Mouse (Mus musculus) fat pad, adult 2 months (tissue): ENCODE data around the gene Adamts13.

ENCODE experiments used
- DNase-seq: peaks from one replicate; pipeline ENCODE4 v3.0.0-alpha.2; 2011; ENCODE audit warnings: low read depth, low spot score; ENCODE audit errors: extremely low read depth

The Adamts13 gene

DNA sequence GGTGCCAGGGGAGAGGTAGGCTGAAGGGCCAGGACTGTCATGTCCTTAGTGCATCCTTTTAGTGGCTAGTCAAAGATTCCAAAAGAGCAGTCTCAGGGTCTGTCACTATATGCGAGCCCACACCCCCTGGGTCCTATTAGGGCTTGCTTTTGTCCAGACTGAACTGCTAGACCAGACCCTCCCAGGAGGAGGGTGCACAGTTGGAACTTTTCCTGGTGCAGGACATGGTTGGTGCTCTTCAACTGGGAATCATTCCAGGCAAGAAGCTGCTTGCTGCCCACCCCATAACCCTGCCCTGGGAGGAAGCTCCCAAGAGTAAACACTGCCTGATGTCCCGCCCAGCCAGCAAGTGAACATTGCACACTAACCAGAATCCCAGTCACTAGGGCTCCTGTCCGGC lies at the start of gene Adamts13:
Gene Adamts13, plus strand, starts transcription at position 301 of the 400 bp plus-strand sequence.
- no peak for DNase-seq

DNA sequence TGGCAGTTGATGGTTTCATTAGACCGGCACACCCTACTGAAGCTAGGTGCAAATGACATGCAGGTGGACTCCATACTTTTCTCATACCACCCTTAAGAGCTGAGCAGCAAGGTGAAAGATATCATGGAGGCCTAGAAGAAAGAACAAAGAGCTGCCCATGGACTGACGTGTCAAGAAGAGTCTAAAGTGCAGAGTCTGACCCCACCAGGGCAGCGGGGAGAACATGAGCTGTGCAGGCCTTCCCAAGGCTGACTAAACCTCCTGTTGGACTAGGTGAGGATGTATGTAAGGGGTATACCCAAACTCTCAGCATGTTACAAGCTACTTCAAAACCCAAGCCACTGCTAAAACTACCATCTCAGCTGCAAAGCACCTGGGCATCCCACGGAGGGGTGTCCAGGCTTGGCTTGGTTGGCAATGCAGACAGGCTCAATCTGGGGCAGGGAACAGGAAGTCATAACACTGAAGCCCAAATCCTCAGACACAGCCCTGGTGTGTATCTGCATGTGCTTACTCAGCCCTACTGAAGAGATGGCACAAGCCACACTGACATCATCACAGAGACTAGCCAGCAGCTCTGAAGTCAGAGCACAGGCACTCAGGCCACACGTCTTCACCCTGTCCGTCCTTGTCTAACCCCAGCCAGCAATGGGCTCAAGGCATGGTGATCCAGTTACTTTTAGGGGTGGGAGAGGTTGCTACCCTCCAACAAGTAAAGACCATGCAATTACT lies 45.3 kb upstream of the Adamts13 start:
- no peak for DNase-seq

DNA sequence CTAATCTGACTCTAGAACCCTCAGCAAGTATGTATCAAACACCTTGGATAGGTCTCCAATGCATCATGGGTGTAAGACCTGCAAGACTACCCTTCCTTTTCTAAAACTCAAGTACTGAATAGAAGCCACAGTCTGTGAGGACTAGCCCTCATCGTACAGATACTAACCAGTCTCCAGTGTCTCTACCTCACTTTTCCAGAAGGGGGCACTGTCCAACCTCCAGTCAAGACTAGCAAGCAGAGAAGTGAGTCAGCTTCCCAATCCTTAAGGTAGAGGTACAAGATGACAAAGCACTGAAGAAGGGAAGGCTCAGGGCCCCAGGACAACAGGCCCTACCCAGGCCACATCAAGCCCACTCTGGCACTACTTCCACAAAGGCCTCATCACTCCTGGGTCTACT lies 42.8 kb upstream of the Adamts13 start:
- DNase-seq, result no peak

DNA sequence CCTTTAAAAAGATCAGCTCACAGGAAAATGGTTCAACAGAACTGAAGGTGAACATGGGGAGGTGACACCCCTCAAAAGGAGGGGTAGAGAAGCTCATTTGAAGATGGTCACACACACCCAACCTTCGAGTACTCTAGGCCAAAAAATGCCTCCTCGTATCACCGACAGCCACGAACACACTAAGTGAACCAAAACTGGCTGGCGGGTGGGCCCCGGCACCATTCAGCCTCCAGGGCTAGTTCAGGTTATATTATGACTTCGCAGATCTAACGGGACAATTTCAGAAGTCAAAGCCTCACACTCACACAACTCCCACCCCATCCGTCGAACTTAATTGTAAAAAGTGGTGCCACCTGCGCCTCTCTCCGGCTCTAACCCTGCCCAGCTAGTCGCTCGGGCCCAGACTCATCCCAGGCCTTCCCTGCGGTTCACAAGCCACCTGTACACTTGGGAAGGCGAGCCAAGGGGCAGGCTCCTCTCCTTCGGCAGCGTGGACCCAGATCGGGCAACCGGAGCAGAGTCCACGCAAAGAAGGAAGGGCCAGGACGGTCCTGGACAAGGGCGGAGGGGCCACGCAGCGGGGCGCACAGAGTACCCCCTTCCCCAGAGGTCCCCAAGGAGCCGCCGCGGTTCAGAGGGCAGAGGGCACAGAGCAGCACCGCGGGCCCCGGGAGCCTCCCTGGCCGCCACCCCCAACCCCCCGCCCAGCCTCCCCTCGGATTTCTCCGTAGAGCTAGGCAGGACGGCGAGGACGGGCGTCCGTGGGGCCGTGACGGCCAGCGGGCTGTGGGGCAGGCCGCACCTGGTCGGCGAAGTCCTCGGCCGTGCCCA lies 40.5 kb upstream of the Adamts13 start:
- no peak for DNase-seq

DNA sequence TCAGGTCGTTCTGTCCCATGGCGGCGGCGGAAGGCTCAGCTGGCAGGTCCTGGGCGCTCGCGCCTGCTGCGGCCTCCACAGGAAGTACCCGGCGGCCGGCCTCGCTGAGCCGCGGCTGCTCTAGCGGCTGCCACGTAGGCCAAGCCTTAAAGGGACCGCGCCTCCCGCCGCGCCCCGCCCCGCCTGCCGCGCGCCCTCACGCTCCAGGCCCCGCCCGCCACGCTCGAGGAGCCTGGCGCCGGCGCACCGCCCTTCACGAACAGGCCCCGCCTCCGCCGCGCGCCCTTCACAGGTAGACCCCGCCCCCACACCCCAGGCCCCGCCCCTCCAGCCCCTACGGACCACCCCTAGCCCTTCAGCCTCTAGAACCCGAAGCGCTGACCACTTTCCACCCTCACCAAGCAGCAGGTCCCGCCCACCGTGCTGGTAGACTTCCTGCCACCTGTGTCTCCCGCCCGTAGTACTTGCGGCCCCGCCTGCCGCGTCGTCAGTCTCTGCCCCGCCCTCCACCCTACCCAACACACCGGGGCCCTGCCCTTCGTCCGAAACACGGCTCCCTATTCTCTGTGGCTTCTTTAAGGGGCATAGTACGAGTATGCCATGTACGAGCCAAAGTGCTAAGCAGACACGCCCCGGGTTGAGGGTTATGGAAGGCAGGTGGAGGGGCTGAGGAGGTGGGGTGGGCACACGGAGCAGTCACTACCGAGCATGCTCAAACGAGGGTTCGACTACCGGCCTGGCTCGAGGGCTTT lies 39.7 kb upstream of the Adamts13 start, which contains the start of the genes Surf4 and Stkld1:
Gene Surf4, minus strand, starts transcription at position 625 of the 752 bp plus-strand sequence.
Gene Stkld1, plus strand, starts transcription at position 744 of the 752 bp plus-strand sequence.
- no peak for DNase-seq

DNA sequence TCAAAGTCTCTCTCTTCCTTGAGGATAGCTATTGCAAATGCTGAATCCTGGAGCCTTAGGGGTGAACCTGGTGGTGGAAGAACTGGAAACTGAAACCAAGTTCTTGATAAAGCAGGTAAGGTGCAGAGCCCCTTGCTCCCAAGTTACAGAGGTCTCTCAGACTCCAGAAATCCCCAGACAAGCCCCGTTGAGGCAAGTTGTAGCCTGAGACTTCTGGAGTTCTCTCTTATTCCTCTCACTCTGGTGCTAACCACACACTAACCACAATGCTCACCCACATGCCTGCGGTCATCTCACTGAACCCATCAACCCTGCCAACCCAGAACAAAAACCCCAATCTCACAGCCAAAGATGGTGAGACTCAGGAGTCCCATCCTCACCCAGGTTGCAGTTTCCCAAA lies 37.9 kb upstream of the Adamts13 start:
- DNase-seq, result no peak

DNA sequence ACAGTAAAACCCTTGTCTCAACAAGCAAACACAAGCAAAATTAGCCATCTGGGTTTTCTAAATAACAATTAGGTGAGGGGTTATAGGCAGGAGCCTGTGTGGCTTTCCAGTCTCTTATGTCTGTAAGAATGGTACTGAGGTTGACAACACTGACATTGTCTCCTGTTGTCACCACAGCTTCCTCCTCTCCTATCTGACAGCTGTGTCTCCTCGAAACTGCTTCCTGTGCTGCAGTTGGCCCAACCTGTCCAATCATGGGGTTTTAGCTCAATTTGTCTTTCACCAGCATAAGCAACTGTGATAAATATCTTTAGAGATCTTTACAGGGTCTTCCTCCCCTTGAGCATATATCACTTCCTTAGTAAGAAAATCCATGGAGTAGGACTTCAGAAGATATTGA lies 36.8 kb upstream of the Adamts13 start:
- no peak for DNase-seq

DNA sequence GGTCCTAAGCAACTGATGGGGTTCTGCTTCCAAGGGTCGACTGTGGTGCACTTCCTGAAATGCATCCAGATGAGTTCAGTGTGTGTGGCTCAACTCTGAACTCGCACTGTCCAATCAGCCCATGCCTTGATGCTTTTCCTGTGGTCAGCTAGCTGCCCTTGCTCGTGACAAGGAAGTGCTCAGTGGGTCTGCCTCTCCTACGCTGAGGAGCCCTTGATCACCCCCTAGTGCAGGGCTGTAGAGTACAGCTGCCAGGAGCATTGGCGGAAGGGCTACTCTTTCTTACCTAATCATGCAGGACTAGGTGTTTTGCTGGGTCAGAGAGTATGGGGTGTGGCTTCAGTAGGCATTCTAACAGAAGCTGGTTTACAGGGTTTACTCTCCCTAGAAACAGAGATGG lies 31.7 kb upstream of the Adamts13 start:
- DNase-seq, result no peak

DNA sequence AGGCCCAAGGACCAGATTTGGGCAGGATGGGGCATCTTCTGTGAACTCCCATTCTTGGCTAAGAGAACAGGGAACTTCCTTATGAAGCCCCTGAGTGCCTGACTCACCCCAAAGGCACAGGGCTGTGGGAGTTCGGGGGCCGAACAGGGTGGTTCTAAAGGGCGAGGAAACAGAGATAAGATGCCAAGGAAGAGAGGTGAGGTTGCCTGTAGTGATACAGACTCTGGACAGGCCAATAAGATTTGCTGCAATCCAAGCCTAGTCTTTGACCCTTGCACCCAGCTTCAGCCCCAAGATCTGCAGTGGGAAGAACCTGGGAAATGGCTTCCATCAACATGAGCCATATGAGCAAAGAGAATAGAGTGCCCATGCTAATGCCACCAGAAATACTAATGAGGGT lies 30.0 kb upstream of the Adamts13 start:
- DNase-seq, result no peak

DNA sequence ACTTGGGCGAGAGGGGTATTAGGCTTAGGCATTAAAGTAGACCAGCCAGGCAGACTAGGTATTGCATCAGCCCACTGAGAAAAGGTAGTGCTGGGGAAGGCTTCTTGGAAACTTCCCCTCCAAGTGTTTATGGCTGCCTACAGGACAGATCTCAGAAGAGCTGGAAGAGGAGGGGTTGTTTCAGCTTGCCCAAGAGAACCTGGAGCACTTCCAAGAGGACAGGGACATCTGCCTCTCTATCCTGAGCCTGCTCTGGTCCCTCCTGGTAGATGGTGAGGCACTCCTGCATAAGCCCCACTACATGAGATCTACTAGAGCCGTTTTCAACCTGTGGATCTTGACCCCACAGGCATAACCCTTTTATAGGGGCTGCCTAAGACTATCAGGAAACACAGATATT lies 22.8 kb upstream of the Adamts13 start:
- DNase-seq, result no peak

DNA sequence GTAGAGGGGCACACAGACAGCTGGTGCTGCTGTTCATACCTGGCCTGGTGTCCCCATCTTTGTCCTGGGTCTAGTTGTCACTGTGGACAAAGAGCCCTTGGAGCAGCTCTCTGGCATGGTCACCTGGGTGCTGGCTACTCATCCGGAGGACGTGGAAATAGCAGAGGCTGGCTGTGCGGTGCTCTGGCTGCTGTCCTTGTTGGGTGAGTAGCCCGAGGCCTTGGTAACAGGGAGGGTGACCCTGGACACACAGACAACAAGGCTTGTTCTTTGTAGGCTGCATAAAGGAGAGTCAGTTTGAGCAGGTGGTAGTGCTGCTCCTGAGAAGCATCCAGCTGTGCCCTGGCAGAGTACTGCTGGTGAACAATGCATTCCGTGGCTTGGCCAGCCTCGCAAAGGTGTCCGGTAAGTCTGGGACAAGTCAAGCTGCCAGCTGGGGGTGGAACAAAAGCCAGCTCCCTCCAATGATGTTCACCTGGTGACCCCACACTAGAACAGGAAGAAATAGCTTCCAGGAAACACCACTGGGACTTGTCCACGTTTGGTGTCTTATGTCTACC lies 21.8 kb upstream of the Adamts13 start:
- no peak for DNase-seq

DNA sequence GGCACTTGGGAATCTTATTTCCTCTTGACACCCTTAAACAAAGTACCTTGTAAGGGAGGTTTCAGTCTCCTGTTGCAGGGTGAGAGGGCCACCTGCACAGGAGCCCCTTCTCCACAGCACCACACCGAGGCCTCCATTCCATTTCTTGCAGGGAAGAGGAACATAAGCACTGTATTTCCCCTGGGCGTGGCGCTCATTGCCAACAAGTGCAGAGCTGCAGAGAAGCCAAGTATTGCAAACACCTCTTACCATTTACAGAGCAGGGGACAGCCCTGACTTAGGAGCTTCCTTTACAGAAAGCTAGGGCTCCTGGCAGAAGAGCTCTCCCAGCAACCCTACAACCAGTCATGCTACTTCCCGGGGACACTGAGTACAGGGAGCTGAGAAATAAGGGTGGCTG lies 21.0 kb upstream of the Adamts13 start:
- DNase-seq, result no peak

DNA sequence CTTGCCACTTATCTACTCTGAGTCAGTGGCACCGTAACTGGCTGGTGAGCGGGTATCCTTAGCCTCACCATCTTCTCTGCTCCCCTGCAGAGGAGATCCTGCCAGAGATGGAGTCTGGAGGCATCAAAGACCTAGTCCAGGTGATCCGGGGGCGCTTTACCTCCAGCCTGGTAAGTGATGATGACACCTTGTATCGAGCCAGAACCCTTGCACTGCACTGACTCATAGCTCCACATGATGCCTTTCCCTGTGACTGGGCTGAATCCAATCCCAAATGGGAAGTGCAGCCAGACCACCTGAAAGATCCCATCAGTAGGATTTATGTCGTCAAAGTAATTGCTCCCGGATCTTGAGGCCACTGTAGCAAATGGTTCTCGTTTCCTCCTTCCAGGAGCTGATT lies 20.4 kb upstream of the Adamts13 start:
- no peak for DNase-seq

DNA sequence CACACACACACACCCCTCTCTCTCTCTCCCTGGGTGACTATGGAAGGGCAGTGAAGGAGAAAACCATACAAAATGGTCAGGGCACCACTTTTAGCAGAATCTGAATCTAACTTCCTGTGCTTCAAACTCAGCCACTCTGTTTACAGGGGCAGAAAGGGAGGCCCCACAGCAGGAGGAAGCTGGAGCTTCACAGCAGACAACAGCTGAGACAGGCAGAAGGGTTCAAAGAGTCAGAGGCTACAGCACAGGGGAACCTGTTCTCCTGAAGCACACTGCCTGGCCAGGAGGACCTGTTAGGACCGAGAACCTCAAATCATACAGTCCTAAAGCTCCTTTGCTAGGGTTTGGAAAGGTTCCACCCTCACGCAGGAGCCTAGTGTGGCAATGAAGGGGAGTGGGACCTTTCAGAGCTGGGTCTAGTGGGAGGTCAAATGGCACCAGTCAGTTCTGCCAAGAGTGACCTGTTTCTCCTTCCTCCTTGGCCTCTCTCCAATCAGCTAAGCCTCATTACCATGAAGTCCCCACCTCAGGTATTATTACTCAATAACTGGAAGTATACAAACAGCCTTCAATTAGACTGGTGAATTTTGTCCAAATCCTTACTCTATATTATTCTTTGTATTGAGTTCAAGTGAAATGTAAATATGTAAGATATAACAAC lies 18.4 kb upstream of the Adamts13 start:
- DNase-seq, result no peak

DNA sequence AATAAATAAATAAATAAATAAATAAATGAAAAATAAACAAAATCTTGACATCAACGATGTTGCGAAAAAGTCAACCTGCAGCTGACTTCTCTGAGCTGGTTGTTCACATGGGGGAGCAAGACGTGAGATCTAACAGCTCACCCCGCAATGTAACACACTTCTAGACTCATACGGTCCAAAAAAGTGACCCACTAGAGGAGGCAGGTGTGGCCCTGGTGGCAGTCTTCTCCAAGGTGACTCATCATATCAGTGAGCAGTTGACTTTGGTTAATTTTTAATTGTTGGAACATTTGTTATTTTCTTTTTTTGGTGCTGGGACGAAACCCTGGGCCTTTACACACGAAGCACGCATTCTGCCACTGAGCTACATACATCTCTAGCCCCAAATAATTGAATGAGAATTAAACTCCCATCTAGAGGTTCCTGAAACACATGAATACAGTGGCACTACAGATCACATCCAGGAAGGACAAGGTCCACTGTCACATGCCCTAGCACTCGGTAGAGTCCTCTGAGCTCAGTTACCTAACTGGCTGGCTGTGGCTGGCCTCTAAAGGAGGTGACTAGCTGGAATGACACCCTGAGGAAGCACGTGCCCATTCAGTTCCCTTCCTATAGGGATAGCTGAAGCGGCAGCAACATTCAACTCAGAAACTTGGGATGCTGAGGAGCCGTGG lies 16.3 kb upstream of the Adamts13 start:
- DNase-seq, result no peak

DNA sequence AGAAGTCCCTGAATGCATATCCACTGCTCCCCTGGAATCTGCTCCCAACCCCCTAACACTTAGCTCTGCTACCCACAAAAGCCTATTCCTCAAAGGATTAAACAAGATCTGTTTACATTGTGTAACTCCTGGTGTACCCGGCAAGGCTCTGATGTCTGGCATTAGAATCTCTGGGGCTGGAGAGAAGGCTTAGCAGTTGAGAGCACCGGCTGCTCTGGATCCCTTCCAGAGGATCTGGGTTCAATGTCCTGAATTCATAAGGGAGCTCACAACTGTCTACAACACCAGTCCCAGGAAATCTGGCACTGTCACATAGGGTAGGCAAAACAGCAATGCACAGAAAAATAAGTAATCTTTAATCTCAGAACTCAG lies 15.7 kb upstream of the Adamts13 start:
- DNase-seq, result no peak

DNA sequence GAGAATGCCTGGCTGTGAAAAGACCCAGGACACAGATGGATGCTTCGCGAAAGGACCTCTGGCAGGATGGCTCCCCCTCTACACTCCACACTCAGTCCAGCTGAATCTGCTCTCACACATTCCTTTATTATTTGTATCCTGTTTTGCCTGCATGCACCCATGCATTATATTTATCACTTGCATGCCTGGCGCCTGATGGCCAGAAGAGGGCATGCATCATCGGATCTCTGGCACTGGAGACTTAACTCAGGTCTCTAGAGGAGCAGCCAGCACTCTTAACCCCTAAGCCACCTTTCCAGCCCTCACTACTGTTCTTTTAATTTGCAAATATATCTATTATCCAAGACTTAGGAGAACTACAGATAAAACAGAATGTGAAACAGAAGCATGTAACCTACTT lies 12.5 kb upstream of the Adamts13 start:
- no peak for DNase-seq

DNA sequence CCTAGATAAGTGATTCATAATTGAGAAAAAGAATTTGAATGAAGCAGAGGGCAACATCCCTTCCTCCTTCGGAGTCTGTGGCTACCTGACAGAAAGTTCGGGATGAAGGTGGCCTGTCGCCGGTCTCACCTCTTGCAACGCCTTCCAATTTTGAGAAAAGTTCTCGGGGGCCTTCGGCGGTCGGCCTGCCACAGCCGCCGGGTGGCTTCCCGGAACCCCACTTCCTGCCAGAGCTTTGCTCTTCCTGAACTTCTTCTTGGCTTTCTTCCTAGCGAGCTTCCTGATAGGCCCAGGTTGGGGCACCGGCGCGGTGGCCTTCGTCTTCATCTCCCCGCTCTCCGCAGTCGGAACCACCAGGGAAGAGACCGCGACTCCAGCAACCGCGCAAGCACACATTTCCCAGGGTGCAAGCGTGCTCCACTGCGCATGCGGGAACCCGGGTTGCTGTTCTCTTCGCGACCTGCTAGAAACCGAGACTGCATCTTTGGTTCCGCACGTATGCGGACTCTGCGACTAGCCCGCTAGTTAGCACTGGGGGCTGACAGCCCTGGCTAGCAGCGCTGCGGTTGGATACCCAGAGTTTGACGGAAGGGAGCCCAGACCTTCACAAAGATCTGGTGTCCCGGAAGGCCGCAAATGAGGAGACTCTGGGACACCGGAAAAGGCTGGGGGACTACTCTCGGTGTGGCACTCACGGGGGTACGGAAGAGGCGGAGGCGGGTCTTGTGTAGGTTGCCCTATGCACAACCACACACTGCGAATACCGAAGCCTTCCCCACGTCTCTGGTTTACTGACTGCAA lies 9.1 kb upstream of the Adamts13 start, which contains the start of gene Rexo4:
Gene Rexo4, minus strand, starts transcription at position 464 of the 801 bp plus-strand sequence.
- no peak for DNase-seq

DNA sequence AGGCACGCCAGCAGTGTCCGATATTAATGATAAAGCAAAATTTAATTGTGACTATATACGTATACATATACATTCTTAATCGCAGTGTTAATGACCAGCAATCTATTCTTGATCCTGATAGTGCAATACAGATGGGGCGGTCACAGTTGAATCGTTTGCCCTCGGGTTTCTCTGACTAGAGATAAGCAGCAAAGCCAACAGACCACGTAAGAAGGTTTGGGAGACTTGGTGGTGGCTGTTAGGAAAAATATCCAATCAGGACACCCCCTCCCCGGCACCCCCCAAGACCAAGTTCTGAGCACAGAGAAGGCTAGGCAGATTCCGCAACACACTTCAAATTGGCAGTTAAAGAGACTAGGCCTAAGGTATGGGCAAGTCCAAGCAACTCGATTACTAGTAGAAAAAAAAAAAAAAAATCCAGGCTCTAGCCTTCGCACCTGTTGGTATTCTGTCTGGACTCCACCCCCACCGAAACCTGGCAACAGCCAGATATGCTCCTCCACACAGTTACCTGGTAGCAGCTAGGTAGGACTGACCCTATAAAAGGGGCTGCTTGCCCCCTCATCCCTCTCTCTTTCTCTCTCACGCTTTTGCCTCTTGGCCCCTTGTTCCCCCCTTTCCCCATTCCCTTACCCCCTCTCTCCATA lies 8.4 kb upstream of the Adamts13 start:
- no peak for DNase-seq
